Mouse (Mus musculus): ENCODE results near the gene Vmn2r6.
"Not testable (repeated sequence)": the region's sequence is repeated elsewhere in the genome, so short reads cannot be mapped to it uniquely, and the experiment has no call there.

DNA sequence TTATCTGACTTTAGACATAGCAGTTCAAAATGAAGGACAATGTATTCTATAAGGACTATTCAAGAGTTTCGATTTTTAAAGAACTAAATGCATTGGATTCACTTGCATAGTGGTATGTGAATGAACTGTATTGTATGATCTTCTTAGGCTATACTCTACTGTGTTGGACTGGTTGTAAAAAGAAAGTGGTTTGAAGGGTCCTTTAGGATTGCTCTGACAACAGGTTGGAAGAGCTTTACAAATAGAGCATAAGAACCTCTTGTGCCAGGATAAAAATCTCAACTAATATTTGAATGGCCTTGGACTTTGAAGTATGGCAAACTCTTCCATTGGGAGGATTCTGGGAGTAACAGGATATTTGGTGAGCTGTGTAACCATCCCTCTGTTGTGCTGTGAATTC is 42.0 kb downstream of the Vmn2r6 start:
- not testable (repeated sequence) for TF ChIP-seq GATA1 (IDR thresholded peaks at IDR 0.05; ENCODE audit: borderline replicate concordance, low read length); FLI1 (IDR thresholded peaks at IDR 0.05; ENCODE audit: low read length)

Data from megakaryocyte, embryonic 14.5 days (primary cell).